Mouse (Mus musculus): Measurements from ENCODE around the gene Fmo2.

Gene Fmo2

DNA sequence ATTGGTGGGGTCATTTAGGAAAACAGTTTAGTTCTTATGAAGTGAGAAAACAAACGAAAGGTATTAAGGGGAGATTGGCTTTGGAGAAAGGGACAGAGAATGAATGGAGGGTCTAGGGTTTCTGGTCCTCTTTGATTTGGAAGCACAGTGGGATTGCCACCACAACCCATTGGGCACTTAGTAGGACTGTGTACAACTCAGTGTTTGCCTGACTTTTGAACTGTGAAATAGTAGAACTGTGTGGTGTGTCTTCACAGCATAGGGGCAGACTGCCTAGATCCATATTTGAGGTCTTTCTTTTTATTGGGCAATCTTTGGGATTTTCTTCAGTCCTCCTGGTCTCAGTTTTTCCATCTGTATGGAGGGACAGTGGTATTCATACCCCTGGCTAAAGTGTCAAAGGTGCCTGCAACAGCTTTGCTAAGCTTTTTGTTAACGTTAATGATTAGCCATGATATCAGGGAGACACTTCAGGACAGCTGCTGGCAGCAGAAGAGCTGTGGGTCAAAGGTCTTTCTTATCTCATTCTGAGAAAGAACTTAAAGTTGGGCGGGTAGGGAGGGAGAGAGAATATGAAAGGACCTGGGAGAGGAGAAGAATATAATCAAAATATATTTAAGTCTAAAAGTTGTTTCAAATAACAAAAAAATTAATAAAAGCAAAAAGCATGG is 44.6 kb downstream of the Fmo2 start:
- no peak for DNase-seq (ENCODE audit: low spot score)

DNA sequence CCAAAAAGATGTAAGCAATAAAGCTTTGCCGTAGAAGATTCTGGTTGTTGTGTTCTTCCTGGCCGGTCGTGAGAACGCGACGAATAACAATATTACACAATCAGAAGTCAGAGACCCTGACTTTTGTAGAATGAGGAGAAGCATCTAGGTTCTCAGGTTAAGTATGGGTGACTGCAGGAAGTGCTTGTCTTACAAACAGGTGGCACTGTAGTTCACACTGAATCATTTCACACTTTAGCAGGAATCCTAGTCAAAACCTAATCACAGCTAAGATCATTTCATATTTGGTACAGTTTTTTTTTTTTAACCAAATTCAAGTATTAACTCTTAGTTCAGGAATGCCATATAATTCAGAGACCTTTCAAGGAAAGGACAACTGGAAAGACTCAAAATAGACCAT is 51.0 kb downstream of the Fmo2 start:
- no peak for DNase-seq (ENCODE audit: low spot score)

GRCm38 (mm10) chr1:162840211-162840610 is 58.3 kb downstream of the Fmo2 start:
- no peak for DNase-seq (ENCODE audit: low spot score)

- DNase-seq (ENCODE audit: low spot score) = no peak
Measured at GRCm38 (mm10) chr1:162838976-162839375, 59.5 kb downstream of the Fmo2 start.

DNA sequence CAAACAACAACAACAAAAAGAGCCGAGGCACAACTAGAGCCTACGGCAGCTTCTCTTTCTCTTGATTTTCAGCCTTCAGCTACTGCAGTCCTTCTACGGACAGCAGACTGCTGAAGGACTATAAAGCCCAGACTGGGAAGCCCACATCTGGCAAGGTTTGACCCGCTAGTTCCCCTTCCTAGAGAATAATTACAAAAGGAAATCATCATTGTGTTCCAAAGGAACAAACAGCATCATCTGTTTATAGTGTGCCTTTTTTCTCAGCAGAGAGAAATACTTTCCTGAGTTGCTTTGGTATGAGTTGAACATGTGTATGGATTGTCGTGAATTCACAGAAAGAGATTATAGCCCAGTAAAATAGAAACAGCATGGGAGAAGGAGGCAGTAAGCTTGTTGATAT is 64.2 kb downstream of the Fmo2 start:
- no peak for DNase-seq (ENCODE audit: low spot score)

GRCm38 (mm10) chr1:162832574-162832953 is 66.0 kb downstream of the Fmo2 start:
- DNase-seq (ENCODE audit: low spot score) = no peak

DNA sequence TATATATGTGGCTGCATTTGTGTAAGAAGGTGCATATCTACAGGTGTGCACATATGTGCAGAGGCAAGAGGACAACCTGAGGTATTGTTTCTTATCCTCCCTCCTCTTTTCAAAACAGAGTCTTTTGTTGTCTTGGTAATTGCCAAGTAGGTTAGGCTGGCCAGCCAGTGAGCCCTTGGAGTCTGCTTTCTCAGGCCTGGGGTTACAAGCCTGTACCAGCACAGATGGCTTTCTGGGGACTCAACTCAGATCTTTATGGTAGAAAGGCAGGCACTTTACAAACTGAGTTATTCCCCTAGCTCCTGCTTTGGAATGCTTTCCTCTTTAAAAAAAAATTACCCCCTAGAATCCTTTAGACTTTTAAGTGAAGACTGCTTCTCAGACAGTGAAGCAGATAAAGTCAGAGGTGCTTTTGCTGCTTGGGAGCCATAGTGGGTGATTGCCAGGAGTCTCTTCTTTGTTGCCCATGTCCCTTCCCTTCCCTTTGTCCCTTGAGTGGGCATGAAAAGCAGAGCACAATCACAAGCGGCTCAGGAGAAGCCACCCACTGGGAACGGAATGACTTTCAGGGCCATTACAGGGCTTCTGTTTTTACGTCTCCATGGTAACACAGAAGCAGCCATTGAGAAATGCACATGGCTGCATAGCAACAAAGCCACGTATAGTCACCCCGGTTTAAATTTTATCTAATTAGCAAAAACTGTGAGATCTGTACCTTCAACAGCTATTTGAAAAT is 66.5 kb downstream of the Fmo2 start:
- DNase-seq (ENCODE audit: low spot score) = no peak
